Mouse (Mus musculus): ENCODE results near the gene Unc79. TPM values are rescaled to one million over a fixed set of nuclear protein-coding genes. Genes with fewer than 3 reads are reported as not detected.

Gene Unc79
- total and polyA plus RNA-seq, 3 experiments = 0.04 to 0.86 (median 0.05) TPM

GRCm38 (mm10) chr12:103159016-103159415 lies 210.4 kb downstream of the Unc79 start:
- H3K4me3 ChIP-seq (replicated peaks in 1 of 3; ENCODE audit: low read depth in 2 of 3, low read length in 2 of 3, poor library complexity in 1 of 3) = no peak overlapping the region
- H3K4me2 ChIP-seq (ENCODE audit: insufficient read depth, low read depth, poor library complexity, severe bottlenecking) = no peak overlapping the region
- peaks cover 0 to 7% of the 10 kb centered on the region in 2 experiments; a peak in 2 of 4 replicates for H3K4me1 ChIP-seq (ENCODE audit: control insufficient read depth in 1 of 2, insufficient read depth in 2 of 2)
- H3K27ac ChIP-seq (ENCODE audit: insufficient read depth, low read depth) = no peak overlapping the region
- dilution Hi-C loops (cut with MboI; ENCODE audit: extremely low pct_ligation_motif_present, extremely low pct_unique_long_range_greater_than_20kb, low sequenced_read_pairs) (no loop called here), in situ Hi-C loops (cut with MboI; ENCODE audit: low pct_ligation_motif_present, low pct_unique_long_range_greater_than_20kb, low sequenced_read_pairs) (no loop called here)
- no peak overlapping the region for H3K9ac ChIP-seq (ENCODE audit: insufficient read depth, low read depth)
- peaks cover 3% of the 10 kb centered on the region for H3K9me3 ChIP-seq (replicated peaks; ENCODE audit: low read length)
- H3K79me2 ChIP-seq (replicated peaks; ENCODE audit: control insufficient read depth, extremely low read depth, insufficient read depth, poor library complexity, severe bottlenecking) = no peaks in the 10 kb centered on the region
- H3K27me3 ChIP-seq (replicated peaks) = no peaks in the 10 kb centered on the region
- TF ChIP-seq ZC3H11A (IDR thresholded peaks at IDR 0.05; ENCODE audit: low read depth, low read length) (no peak), POLR2AphosphoS2 (IDR thresholded peaks at IDR 0.05; ENCODE audit: low read depth, low read length) (no peak), RCOR1 (conservative IDR thresholded peaks at IDR 0.05; ENCODE audit: low read depth, low read length) (no peak), NRF1 (IDR thresholded peaks at IDR 0.05; ENCODE audit: low read depth, low read length) (no peak), SIN3A (IDR thresholded peaks at IDR 0.05; ENCODE audit: low read length) (no peak), ETS1 (conservative IDR thresholded peaks at IDR 0.05; ENCODE audit: low read depth, low read length) (no peak), HCFC1 (IDR thresholded peaks at IDR 0.05; ENCODE audit: low read depth, low read length) (no peak), USF1 (IDR thresholded peaks at IDR 0.05; ENCODE audit: low read depth, low read length) (no peak), MXI1 (IDR thresholded peaks at IDR 0.05; ENCODE audit: low read depth, low read length) (no peak), EP300 (IDR thresholded peaks at IDR 0.05; ENCODE audit: low read length) (no peak), BHLHE40 (IDR thresholded peaks at IDR 0.05; ENCODE audit: low read depth, low read length) (no peak)
- H3K36me3 ChIP-seq (replicated peaks in 1 of 2; ENCODE audit: control insufficient read depth in 1 of 2, insufficient read depth in 1 of 2, low read length in 1 of 2) = no peaks in the 10 kb centered on the region
- DNase-seq (ENCODE audit: extremely low read depth) = no peak

GRCm38 (mm10) chr12:103160721-103161120 lies 212.1 kb downstream of the Unc79 start:
- no peaks in the 10 kb centered on the region for H3K79me2 ChIP-seq (replicated peaks; ENCODE audit: control insufficient read depth, extremely low read depth, insufficient read depth, poor library complexity, severe bottlenecking)
- H3K4me2 ChIP-seq (ENCODE audit: insufficient read depth, low read depth, poor library complexity, severe bottlenecking) = no peak overlapping the region
- no peak overlapping the region for H3K27ac ChIP-seq (ENCODE audit: insufficient read depth, low read depth)
- H3K27me3 ChIP-seq (replicated peaks) = no peaks in the 10 kb centered on the region
- H3K4me3 ChIP-seq (replicated peaks in 1 of 3; ENCODE audit: low read depth in 2 of 3, low read length in 2 of 3, poor library complexity in 1 of 3) = no peak overlapping the region
- DNase-seq (ENCODE audit: extremely low read depth) = no peak
- H3K36me3 ChIP-seq (replicated peaks in 1 of 2; ENCODE audit: control insufficient read depth in 1 of 2, insufficient read depth in 1 of 2, low read length in 1 of 2) = no peaks in the 10 kb centered on the region
- TF ChIP-seq UBTF (IDR thresholded peaks at IDR 0.05; ENCODE audit: low read depth, low read length) (no peak), USF1 (IDR thresholded peaks at IDR 0.05; ENCODE audit: low read depth, low read length) (no peak), ZC3H11A (IDR thresholded peaks at IDR 0.05; ENCODE audit: low read depth, low read length) (no peak), HCFC1 (IDR thresholded peaks at IDR 0.05; ENCODE audit: low read depth, low read length) (no peak), MYC (IDR thresholded peaks at IDR 0.05; ENCODE audit: low read depth, low read length) (no peak), TBP (conservative IDR thresholded peaks at IDR 0.05; ENCODE audit: low read depth, low read length) (no peak), MAFK (IDR thresholded peaks at IDR 0.05; ENCODE audit: insufficient replicate concordance, low read length) (no peak), USF2 (conservative IDR thresholded peaks at IDR 0.05; ENCODE audit: low read depth, low read length) (no peak), NELFE (IDR thresholded peaks at IDR 0.05; ENCODE audit: low read depth, low read length) (no peak), NRF1 (IDR thresholded peaks at IDR 0.05; ENCODE audit: low read depth, low read length) (no peak), KAT2A (IDR thresholded peaks at IDR 0.05; ENCODE audit: insufficient replicate concordance, low read length) (no peak), POLR2A (IDR thresholded peaks at IDR 0.05; ENCODE audit: low read depth, low read length) (no peak), E2F4 (IDR thresholded peaks at IDR 0.05; ENCODE audit: insufficient replicate concordance, low read depth, low read length) (no peak), PAX5 (IDR thresholded peaks at IDR 0.05; ENCODE audit: low read length) (no peak), RAD21 (IDR thresholded peaks at IDR 0.05; ENCODE audit: low read depth, low read length) (no peak), CHD2 (IDR thresholded peaks at IDR 0.05; ENCODE audit: low read length) (no peak), MAX (IDR thresholded peaks at IDR 0.05; ENCODE audit: low read length) (no peak), SIN3A (IDR thresholded peaks at IDR 0.05; ENCODE audit: low read length) (no peak), JUN (IDR thresholded peaks at IDR 0.05; ENCODE audit: insufficient read depth, low read depth, low read length) (no peak)
- H3K9me3 ChIP-seq (replicated peaks; ENCODE audit: low read length) = no peaks in the 10 kb centered on the region
- in situ Hi-C loops (cut with MboI; ENCODE audit: low pct_ligation_motif_present, low pct_unique_long_range_greater_than_20kb, low sequenced_read_pairs) = no loop called here
- dilution Hi-C loops (cut with MboI; ENCODE audit: extremely low pct_ligation_motif_present, extremely low pct_unique_long_range_greater_than_20kb, low sequenced_read_pairs) = no loop called here
- peaks cover 3 to 22% of the 10 kb centered on the region in 2 experiments; a peak in 2 of 4 replicates for H3K4me1 ChIP-seq (ENCODE audit: control insufficient read depth in 1 of 2, insufficient read depth in 2 of 2)
- no peak overlapping the region for H3K9ac ChIP-seq (ENCODE audit: insufficient read depth, low read depth)
